Mouse (Mus musculus): ENCODE data around the gene Slc25a34.
A peak's percentile ranks its signal among the peaks of the same experiment; 100 is the strongest.

The Slc25a34 gene

DNA sequence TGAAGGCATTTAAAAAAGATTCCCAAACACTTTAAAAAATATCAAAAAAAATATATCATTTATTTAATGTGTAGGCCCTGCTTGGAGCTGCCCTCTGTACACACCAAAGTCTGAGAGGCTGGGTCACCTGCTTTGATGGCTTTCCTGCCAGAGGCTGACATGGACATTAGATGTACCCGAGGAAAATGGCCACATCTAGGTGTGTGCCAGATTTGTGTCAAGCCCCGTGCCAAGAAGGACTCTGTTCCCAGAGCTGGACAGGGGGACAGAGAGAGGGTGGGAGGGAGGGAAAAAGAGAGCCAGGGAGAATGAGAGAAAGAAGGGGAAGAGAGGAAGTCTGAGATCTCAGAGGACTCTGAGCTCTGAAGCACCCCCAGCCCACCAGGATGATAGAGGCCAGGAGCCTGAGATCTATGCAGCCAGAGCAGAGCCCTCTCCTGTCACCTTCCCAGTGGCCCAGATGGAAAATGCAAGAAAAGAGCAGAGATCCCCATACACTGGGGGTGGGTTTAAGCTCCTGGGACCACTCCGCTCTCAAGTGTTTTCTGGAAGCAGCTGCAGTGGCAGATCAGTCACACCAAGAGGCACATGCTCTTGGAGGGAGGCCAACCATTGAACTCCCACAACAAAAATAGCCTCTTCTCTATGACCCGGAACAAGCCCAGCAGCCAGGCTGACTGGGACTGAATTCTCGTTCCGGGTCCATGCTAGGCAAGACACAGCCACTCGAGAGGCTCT lies 19.7 kb upstream of the Slc25a34 start:
- no peak for DNase-seq (ENCODE audit: low read depth, low spot score)

DNA sequence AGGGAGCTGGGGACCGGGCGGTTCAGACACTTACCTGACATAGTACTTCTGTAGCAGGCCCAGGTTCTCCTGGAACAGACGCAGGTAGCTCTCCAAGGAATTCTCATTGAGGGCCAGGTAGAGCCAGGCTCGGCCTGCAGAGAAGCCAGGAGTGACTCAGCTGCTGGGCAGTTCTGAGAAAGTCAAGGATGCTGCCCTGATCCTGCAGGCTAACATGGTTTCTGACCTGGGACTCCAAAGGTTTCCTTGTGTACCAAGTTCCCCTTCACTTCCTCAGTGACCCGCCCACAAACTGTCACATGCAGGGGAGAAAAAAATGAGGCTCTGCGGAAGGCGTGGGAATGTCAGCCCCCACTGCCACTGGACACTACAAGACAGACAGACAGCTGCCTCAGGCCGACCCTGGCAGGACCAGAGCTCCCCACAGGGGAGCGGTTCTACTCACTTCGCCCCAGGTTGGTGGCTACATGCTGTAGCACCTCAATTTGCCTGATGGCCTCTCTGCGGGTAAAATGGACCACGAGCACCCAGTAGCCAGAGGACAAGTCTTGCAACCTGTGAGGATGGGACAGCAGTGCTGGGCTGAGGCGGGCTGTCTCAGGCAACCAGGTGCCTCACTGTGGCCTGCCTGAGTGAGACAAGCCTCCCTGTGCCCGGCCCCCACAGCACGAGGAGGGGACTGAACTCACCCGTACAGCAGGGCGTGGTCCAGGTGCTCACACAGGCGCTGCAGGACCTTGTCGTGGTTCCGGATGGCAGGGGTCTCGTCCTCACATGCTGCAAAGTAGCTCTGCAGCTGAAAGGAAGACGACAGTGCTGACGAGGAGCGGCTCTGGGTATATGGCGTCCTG lies 18.6 kb upstream of the Slc25a34 start:
- no peak for DNase-seq (ENCODE audit: low read depth, low spot score)

DNA sequence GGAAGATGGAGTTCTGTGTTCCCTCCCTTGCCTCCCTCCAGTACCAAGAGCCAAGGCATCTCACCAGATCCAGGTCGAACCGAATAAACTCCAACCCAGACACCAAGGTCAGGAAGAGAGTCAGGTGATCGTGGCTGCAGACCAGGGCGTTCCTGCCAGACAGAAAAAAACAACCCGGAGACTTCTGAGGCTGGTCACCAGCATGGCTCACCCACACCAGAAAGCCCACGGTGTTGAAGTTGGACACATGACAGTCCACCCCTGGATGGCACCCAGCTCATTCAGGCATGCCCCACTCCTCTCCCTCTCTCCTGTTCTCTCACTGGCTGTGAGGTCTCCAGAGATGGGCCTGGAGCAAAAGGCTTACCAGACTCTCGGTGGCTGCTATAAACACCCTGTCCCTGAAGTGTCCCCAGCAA lies 17.7 kb upstream of the Slc25a34 start:
- no peak for DNase-seq (ENCODE audit: low read depth, low spot score)

DNA sequence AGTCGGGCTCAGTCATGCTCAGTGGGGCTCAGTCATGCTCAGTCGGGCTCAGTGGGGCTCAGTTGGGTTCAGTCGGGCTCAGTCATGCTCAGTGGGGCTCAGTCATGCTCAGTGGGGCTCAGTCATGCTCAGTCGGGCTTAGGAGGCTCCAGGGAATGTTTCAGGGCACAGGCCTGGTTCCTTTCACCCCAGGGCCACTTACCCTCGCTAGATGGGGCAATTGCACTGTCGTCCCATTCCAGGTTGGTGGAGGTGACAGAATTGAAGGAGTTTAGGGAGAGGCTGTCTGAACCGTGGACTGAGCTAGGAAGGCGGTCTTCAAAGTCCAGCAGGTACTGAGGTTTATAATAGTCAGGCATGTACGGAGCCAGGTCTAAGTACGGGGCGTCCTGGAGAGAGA lies 15.9 kb upstream of the Slc25a34 start:
- no peak for DNase-seq (ENCODE audit: low read depth, low spot score)

DNA sequence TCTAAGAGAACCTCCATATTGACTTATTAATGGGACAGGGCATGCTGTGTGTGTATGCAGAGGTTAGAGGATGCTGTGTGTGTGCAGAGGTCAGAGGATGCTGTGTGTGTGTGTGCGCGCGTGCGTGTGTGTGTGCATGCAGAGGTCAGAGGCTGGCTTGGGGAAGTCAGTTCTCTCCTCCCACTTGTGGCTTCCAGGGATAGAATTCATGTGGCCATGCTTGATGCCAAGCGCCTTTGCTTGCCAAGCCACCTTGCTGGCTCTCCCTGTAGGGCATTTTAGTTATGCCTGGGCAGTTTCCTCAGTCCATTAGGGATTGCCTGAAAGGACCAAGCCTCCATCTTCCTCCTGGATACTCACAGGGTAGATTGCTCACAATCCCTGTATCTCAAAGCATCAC lies 13.1 kb upstream of the Slc25a34 start:
- DNase-seq (ENCODE audit: low read depth, low spot score): no peak

DNA sequence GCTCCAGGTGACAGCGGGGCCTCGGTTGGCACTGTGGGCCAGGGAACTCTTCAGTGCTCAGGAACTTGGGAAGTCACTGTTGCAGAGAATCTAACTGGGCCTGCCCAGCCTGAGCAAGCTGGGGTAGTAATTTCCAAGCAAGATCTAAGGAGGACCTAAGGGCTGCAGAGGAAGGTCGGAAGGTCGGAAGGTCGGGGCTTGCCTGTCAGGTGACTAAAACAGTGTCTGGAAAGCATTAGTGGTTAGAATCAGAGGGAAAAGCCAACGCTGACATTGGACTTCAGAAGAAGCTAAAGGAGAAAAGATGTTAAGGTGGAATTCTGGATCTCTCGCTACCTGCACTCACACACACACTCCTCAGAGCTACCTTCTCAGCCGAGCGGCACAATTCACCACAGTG lies 12.4 kb upstream of the Slc25a34 start:
- no peak for DNase-seq (ENCODE audit: low read depth, low spot score)

DNA sequence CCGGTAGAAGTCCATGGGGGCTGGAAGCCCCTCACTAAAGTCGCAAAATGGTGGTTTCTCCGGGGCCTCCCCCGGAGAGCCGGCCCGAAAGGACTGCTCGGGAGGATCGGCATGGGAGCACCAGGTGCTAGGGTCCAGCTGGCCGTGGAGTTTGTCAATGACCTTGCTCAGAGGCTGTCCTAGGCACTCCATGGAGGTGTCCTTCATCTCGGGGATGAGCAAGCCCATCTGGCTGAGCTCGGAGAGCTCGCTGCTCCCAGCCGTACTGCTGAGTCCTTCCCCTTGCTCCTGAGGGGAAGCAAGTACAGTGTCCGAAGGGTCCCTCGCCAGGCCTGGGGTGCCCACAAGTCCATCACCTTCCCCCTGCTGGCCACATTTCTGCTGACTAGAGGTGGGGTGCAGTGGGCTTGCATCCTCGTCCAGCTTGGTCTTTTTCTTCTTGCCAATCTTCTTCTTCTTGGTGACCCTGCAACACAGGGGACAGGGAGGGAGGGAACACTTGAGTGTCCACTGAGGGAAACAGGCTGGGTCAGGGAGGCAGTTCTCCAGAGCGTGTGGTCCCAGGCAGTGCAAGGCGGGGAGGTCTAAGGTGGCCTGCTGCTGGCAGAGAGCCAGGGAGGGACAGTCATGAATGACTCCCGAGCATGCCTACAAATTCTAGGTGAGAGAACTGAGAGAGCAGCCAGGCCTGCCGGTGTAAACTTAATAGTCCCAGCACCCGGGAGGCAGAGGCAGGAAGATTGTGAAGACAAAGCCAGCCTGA lies 8.7 kb upstream of the Slc25a34 start:
- DNase-seq (ENCODE audit: low read depth, low spot score): no peak

DNA sequence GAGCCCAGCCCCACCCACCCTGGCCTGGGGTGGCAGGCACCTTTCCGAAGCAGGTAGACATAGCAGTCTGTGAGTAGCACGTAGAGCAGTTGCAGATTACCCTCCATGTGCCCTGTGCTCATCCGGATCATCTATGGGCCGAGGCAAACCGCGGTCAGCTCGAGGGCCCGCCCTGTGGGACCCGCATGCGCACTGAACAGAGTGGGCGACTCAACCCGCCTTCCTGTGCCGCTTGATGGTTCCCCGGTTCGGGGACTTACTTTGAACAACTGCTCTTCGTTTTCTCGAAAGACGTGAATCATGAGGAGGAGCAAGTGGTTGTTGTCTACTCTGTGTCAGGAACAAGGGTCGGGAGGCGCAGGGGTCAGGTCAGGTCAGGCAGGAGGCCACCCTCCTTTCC lies 7.6 kb upstream of the Slc25a34 start:
- no peak for DNase-seq (ENCODE audit: low read depth, low spot score)

DNA sequence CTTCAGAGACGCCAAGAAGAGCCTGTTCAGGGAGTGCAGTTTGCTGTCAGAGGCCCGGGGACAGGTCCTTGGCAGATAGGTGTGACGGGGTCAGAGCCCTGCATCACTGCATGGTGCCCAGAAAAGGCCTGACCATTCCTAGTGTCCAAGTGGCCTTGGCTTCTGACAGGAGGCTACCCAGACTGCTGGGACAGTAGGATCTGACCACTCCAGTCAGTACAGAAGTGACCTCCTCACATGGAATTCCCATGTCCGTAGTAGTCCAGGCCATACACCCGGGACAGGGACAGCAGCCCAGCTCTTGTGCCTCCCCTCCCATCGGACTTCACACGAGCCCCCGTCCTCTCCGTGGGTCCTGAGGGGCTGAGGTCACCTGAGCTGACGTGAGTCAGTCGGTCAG lies 6.4 kb upstream of the Slc25a34 start:
- no peak for DNase-seq (ENCODE audit: low read depth, low spot score)

DNA sequence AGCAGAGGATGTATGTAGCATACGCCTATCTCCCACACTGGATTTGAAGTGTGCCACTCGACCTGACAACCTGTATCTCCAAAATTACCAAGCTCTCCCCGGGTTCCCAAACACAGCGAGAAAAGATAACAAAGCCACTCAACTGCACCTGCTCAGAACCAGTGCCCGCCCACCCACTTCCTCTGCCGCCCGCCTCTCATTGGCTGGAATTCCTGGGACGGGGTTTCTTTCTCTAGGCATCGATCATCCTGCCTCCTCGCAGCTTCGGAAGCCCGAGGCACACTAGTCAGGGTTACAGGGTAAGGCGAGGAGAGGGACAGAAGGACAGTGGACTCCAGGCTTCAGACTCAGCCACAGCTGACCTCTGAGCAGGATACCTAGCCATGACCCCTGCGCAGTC lies 5.0 kb upstream of the Slc25a34 start:
- no peak for DNase-seq (ENCODE audit: low read depth, low spot score)

DNA sequence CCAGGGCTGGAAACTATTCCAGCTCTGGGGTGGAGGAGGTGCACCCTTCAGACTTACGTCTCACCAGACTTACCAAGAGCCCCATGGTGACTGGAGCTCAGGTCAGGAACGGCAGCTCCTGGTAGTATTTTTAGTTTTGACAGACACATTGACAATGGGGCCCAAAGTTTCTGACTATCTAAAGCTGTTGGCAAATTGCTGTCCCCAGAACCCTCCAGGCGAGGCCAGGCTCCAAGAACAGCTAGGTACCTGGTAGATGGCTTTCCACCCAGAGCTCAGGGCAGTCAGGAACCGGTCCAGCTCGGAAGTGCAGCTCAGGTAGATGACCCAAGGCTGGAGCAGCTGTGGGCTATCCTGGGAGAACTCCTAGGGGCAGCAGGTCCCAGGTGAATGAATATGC lies 3.9 kb upstream of the Slc25a34 start:
- DNase-seq (ENCODE audit: low read depth, low spot score): no peak

DNA sequence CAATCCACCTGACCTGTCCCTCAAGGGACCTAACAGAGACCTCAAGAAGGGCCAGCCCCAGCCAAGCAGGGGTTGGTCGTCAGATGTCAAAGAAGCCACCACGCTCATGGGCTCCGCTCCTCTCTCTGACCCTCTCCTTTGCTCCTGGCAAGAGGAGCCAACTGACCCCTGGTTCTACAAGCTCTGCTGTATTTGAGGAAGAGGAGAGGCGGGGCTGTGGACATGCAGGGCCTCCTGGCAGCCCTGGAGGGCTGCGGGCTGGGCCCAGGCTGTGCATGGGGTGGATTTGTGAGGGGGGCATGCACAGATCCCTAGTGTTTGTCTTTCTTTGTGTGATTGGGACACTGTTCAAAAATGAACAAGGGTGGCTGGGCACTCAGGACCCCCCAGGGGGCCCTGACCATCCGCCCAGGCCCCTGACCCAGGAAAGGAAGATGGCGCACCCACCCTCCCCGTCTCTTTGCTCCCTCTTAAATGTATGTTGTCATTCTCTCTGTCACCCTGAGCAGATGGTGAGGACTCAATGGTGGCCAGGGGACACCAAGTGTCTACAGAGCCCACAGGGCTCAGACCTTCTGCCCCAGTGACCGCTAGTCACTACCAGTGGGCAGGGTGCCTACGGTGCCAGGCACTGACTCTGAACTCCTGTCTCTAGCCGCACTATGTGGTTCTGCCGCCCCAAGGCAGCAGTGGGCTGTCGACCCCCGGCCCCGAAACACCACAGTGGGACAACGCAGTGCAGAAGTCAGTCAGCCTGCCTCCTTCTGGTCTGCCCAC lies 2.3 kb upstream of the Slc25a34 start:
- DNase-seq (ENCODE audit: low read depth, low spot score): no peak

DNA sequence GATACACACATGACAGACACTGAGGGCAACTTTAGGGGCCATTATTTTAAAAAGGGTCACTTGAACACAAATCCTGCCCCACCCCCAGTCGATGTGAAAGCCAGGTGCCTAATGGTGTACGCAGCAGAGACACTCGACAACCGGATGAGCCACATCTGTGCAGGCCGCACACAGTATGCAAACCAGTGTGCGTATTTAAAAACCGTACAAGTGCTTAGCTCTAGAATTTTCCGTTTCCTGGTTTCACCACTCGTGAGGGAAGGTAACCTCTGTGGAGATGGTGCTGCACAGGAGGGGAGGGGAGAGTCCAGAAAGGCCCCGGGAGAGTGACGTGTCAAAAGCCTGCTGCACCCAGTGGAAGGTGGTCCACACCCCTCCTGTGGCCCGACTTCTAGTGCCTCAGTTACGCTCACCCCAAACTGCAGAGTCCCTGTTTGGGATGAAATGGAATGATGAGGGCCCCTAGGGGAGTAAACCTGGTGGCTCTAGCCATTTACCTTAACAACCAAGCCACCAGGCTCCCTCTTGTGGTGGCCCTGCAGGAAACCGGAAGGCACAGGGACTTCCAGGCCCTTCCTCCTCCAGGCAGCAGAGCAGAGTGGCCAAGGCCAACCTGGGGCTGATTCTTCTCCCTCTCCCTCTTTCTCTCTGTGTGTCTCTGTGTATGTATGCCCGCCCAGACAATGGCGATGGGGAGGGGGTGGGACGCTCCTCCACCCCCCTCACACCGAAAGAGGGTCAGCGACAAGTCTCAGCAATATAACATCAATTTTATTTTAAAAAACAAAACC lies 1.6 kb upstream of the Slc25a34 start:
- DNase-seq (ENCODE audit: low read depth, low spot score): peak; percentile 72

DNA sequence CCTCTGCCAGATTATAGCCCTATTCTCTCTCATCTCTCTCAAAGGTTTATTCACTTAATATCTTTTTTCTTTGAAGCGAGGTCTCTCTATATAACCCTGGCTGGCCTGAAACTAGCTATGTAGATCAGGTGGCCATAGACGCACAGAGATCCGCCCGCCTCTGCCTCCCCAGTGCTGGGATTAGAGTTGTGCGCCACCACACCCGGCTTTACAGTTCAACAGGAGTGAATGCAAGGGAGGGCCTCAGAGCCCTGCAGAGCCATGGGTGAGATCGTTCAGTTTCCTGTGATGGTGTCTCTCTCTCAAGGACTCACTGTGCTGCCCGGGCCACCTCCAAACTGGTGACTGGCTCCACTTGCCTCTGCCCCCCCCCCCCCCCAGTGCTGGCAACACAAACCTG lies 513 bp upstream of the Slc25a34 start:
- no peak for DNase-seq (ENCODE audit: low read depth, low spot score)

DNA sequence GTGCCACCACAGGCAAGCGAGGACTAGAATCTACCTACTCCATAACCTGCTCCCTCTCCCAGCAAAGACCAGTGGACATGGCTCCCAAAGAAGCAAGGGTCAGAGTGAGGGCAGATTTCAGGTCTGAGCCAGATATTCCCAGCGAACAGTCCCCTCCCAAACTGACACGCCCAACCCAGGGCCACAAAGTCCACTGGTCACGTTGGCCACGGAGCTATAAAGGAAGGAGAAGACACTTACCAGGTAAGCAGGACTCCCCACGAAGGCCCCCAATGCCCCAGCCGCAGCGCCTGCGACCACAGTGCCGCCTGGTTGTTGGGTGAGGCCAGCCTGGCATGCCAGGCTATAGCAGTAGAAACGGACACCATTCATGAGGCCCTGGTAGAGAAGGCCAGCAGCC lies 584 bp downstream of the Slc25a34 start:
- DNase-seq (ENCODE audit: low read depth, low spot score): no peak

DNA sequence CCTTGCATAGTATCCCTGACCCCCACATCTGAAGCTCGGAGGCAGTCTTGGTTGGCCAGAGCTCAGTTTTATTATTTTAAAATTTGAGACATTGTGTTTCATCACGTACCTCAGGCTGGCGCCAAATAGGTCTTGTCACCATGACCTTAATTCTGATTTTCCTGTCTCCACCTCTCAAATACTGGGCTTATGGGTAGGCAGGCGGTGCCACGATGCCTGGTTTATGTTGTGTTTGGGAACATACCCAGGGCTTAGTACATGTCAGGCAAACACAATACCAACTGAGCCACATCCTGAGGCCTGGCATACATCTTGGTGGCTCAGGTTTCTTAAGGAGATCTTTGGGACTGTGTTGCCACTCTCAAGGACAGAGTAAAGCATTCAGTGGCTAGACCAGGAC lies 1.0 kb downstream of the Slc25a34 start:
- DNase-seq (ENCODE audit: low read depth, low spot score): no peak

DNA sequence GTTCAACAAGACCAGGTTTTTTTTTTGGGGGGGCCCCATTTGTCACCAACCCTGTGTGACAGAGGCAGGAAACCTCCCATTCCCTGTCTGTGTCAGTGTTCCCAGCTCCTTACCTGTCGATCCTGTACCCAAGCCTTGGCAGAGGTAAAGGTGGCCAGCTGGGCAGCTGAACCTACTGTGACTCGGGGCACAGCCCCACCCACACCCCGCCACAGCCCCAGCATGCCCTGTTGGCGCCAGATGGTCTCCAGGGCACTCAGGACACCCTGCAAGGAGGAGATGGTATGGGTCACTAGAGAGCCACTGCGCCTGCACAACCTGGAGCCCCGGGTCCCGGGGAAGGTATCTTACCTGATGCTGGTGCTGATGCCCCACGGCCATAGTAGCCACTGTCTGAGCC lies 1.5 kb downstream of the Slc25a34 start:
- no peak for DNase-seq (ENCODE audit: low read depth, low spot score)

DNA sequence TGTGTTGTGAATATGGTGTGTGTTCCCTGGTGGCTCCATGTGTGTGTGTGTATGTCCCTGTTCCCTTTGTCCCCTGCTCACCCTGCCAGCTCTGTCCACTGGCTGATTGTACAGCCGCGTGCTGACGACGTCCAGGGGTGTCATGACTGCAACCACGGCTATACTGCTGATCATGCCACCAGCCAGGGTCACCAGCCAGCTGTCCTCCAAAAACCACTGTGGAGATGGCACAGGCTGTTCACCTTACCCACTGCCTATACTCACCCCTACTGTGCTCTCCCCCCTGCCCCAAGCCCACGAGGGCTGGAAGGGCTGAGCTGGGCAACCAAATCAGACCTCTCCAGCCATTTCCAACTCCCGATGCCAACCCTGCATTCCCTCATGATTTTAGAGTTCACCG lies 2.3 kb downstream of the Slc25a34 start:
- DNase-seq (ENCODE audit: low read depth, low spot score): no peak

DNA sequence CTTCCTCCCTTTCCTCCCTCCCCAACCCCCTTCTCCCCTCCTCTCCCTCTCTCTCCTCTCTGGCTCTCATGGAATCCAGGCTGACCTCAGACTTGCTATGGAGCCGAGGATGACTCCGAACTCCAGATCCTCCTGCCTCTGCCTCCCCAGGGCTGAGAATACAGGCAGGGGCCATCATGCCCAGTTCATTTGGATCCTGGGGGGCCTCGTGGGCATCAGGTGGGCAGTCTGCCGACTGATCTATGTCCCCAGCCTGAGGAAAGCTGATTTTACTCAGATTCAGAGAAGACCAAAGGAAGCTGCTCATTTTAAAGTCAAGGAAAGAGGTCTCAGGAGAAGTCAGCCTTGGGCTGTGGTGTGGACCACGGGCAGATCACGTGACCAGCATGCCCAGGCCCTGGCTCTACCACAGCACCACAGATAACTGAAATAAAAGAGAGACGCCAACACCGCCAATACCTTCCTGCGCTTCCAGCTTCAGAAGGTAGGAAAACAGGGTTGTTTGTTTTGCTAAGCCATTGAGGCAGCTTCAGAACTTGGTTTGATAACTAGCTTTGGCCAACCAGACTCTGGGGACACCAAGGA lies 4.2 kb downstream of the Slc25a34 start:
- no peak for DNase-seq (ENCODE audit: low read depth, low spot score)

DNA sequence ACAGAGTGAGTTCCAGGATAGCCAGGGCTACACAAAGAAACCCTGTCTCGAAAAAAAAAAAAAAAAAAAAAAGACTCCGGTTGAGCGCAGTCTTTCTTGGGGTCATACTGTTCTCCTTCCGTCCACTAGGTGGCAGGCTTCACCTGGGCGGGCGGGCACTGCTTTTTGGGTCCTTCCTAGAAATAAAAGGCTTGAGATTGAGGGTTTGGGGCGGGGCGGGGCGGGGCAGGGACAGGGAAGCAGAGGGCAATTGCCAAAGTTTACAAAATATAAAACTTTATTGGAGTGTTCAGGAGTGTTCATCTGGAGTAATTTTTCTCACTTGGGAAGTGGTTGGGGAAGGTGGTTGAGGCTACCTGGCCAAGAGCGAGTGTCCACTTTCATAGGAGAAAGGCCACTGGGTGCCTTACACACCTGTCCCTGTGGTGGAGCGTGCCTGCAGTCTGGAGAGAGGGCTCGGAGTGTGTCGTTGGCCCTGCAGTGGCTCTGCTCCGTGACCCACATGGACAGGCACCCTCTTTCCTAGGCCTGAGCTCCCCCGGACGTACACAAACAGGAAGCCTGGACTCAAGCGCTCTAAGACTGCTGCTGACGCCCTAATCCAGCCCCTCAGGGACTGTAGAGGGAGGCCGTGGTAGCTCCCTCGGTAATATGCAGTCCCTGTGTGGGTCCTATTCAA lies 4.9 kb downstream of the Slc25a34 start, which contains the start of gene Tmem82:
Gene Tmem82, minus strand, starts transcription at position 69 of the 679 bp plus-strand sequence.
- peak; percentile 81 for DNase-seq (ENCODE audit: low read depth, low spot score)

All from CD4-positive, CD25-positive, alpha-beta regulatory T cell, adult 2 months (primary cell).